In the genomic region with DNA sequence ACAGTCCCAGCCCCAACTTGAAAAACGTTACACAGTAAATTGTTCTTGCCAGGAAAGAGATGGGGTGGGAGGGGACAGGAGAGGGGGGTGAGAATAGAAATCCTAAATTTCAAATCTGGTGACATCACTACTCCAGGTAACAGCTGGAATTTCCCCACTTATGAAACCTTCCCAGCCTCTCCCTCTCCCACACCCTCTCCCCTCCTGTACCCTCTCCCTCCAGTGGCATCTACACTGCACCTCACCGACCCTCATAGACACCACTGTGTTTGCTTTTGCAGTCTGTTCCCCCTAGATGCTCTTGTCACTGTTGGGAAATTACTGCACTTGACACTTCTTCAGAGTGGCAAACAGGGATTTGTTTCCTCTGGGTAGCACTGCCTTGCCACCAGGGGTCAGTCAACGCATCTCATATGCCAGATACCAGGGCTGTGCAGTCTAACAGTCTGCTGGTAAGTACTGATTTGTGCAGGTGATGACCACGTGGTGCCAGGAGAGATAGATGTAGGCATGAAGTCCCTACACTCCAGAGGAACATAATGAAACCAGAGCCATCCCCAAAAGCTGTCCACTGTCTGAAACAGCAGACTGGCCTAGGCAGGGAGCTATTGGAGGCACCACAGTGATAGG, we compare ENCODE assay signal across 11 mouse cellular contexts.
DNase-seq lines count a peak whose midpoint lies in the region; ATAC-seq lines count a peak whose summit lies in the region.
"Had no signal": no experiment of that assay in that cellular context is flagged by ENCODE, and none has a peak within 500 bp of the region (broad histone marks: within the 10 kb centered on the region; RNA-seq: fewer than 3 reads in every experiment).

No protein-coding gene starts in this region.

- H3K4me2 ChIP-seq in kidney, embryonic 16.5 days (replicated peaks; ENCODE audit: low read depth, low read length), result no peak overlapping the region
- H3K4me2 ChIP-seq: limb, embryonic 12.5 days; neural tube, embryonic 15.5 days had no signal

- H3K27me3 ChIP-seq in kidney, embryonic 16.5 days (ENCODE audit: insufficient read depth, low read length), result no peaks in the 10 kb centered on the region
- H3K27me3 ChIP-seq: neural tube, embryonic 15.5 days had no signal

- H3K9ac ChIP-seq in kidney, embryonic 16.5 days (replicated peaks; ENCODE audit: low read length), result no peak overlapping the region
- H3K9ac ChIP-seq: limb, embryonic 12.5 days; neural tube, embryonic 15.5 days had no signal

- H3K9me3 ChIP-seq in kidney, embryonic 16.5 days (ENCODE audit: low read length), result peaks cover 2% of the 10 kb centered on the region
- H3K9me3 ChIP-seq: neural tube, embryonic 15.5 days had no signal

- no peak for ATAC-seq in CD4-positive, CD25-positive, alpha-beta regulatory T cell, adult 4 months
- peak; percentile 36; the same call in 1 of the 2 replicates for ATAC-seq in kidney, embryonic 16.5 days (ENCODE audit: low FRiP score, low TSS enrichment)

- no peaks in the 10 kb centered on the region for H3K36me3 ChIP-seq in kidney, embryonic 16.5 days (ENCODE audit: insufficient read depth, low read length)
- H3K36me3 ChIP-seq: limb, embryonic 12.5 days; neural tube, embryonic 15.5 days had no signal

- DNase-seq in CD4-positive, CD25-positive, alpha-beta regulatory T cell, adult 2 months (ENCODE audit: low read depth, low spot score), result peak; percentile 33
- no peak for DNase-seq in kidney, adult 11 months
- peak; percentile 47 for DNase-seq in A20 (ENCODE audit: low read depth, low spot score)
- DNase-seq in forelimb bud, embryonic 11.5 days (ENCODE audit: low read depth, low spot score), result peak; percentile 4
- no peak for DNase-seq in ovary, postnatal 36 days (ENCODE audit: low spot score)
- DNase-seq in right cerebral cortex, adult 18-20 months, result no peak
- DNase-seq: cerebellum, adult 11-12 months had no signal

- 20% methylated on average over 4 of the region's 4 CpGs for WGBS in kidney, embryonic 16.5 days

- H3K4me1 ChIP-seq in kidney, embryonic 16.5 days (ENCODE audit: insufficient read depth, low read length), result peaks cover 12% of the 10 kb centered on the region

- no peak overlapping the region for H3K27ac ChIP-seq in kidney, embryonic 16.5 days (ENCODE audit: low read length)
- H3K27ac ChIP-seq: limb, embryonic 12.5 days; neural tube, embryonic 15.5 days had no signal

- no peak overlapping the region for H3K4me3 ChIP-seq in kidney, embryonic 16.5 days (ENCODE audit: low read length)
- H3K4me3 ChIP-seq: limb, embryonic 12.5 days; neural tube, embryonic 15.5 days had no signal

Comparison
In these comparisons a context has a peak if more than half of its experiments do, and no peak if none do; other contexts are left out.
1. DNase-seq: peak in CD4-positive, CD25-positive, alpha-beta regulatory T cell, adult 2 months (single experiment), A20 (single experiment) and forelimb bud, embryonic 11.5 days (single experiment); none in kidney, adult 11 months (single experiment), ovary, postnatal 36 days (single experiment) and right cerebral cortex, adult 18-20 months (single experiment).